Mouse (Mus musculus) MEL (cell line): Measurements from ENCODE around the gene Pdzd9.

Source experiments
- CTCF ChIP-seq, 3 experiments: IDR thresholded peaks in 2 of 3; conservative IDR thresholded peaks in 1 of 3; 2 replicates each; pipeline ENCODE4 v1.5.1; 2011 to 2012; ENCODE audit warnings: low read length in 3 of 3, low read depth in 2 of 3, mild to moderate bottlenecking in 2 of 3, improper control_type of control experiment in 1 of 3, inconsistent platforms in 1 of 3, mixed read lengths in 1 of 3, moderate library complexity in 1 of 3; ENCODE audit not compliant: control insufficient read depth in 1 of 3, insufficient read depth in 1 of 3, poor library complexity in 1 of 3, severe bottlenecking in 1 of 3
- EP300 ChIP-seq, 2 experiments: IDR thresholded peaks; 2 replicates each; pipeline ENCODE4 v1.6.1; 2011; ENCODE audit warnings: improper control_type of control experiment in 2 of 2, low read length in 2 of 2, low read depth in 1 of 2, mild to moderate bottlenecking in 1 of 2
- MAZ ChIP-seq: IDR thresholded peaks from 2 replicates; pipeline ENCODE4 v1.6.1; 2012; ENCODE audit warnings: low read depth, mild to moderate bottlenecking, inconsistent platforms, low read length, improper control_type of control experiment
- POLR2A ChIP-seq, 2 experiments: IDR thresholded peaks; 2 replicates each; pipeline ENCODE4 v1.6.1; 2011 to 2012; ENCODE audit warnings: low read length in 2 of 2, mild to moderate bottlenecking in 2 of 2, control low read depth in 1 of 2, improper control_type of control experiment in 1 of 2, low read depth in 1 of 2, moderate library complexity in 1 of 2; ENCODE audit not compliant: control insufficient read depth in 1 of 2, insufficient read depth in 1 of 2, poor library complexity in 1 of 2
- USF1 ChIP-seq: IDR thresholded peaks from 2 replicates; pipeline ENCODE4 v1.6.1; 2014; ENCODE audit warnings: low read depth, mild to moderate bottlenecking, inconsistent platforms, low read length, improper control_type of control experiment, moderate library complexity

- TF ChIP-seq POLR2A (IDR thresholded peaks at IDR 0.05; ENCODE audit: control insufficient read depth in 1 of 2, insufficient read depth in 1 of 2, low read depth in 1 of 2, low read length in 2 of 2, poor library complexity in 1 of 2) (no peak), CTCF (IDR thresholded peaks at IDR 0.05 in 2 of 3, conservative IDR thresholded peaks at IDR 0.05 in 1 of 3; ENCODE audit: control insufficient read depth in 1 of 3, insufficient read depth in 1 of 3, low read depth in 2 of 3, low read length in 3 of 3, poor library complexity in 1 of 3, severe bottlenecking in 1 of 3) (no peak), USF1 (no peak), EP300 (IDR thresholded peaks at IDR 0.05; ENCODE audit: low read depth in 1 of 2, low read length in 2 of 2) (no peak), MAZ (0 out of 2 replicates have a peak, but pooled peaks have one; percentile 25)
Observed at GRCm38 (mm10) chr7:120635821-120636220, 34.3 kb downstream of the Pdzd9 start.
